Mouse (Mus musculus): ENCODE measurements around the gene Gramd1b. TPM values are rescaled to one million over a fixed set of nuclear protein-coding genes. Genes with fewer than 3 reads are reported as not detected.

Gramd1b gene
- polyA plus RNA-seq (2015; fragmentation: Nextera tagmentation; extraction: Ambion mirVana), result 16.8 and 47.6 TPM in 2 replicates

GRCm38 (mm10) chr9:40531027-40531621 is at the start of gene Gramd1b:
Gene Gramd1b, minus strand, starts transcription at chr9:40531383.

GRCm38 (mm10) chr9:40269103-40269861 is 261.9 kb downstream of the Gramd1b start, which contains the start of gene Scn3b:
Gene Scn3b, plus strand, starts transcription at chr9:40269217.

Other genes starting within 250 kb of the Gramd1b start
- not detected in 2 replicates for gene Gm21915, start 139.2 kb upstream of the Gramd1b start, polyA plus RNA-seq (2015; fragmentation: Nextera tagmentation; extraction: Ambion mirVana)
- gene Clmp, start 154.6 kb upstream of the Gramd1b start, polyA plus RNA-seq (2015; fragmentation: Nextera tagmentation; extraction: Ambion mirVana), result 16.8 and 31.6 TPM in 2 replicates

Measured in adrenal gland, postnatal 0 days (tissue).